Mouse (Mus musculus) adrenal gland, postnatal 25 days (tissue): ENCODE data around the gene Ubl5. TPM values are rescaled to one million over a fixed set of nuclear protein-coding genes. Genes with fewer than 3 reads are reported as not detected.
"Not testable (repeated sequence)": the region's sequence is repeated elsewhere in the genome, so short reads cannot be mapped to it uniquely, and the experiment has no call there.

ENCODE experiments used
- DNase-seq: peaks from one replicate; pipeline ENCODE4 v3.0.0; 2021; ENCODE audit warnings: mixed read lengths
- long read RNA-seq: library from polyadenylated mRNA; stranded (forward); transcript quantifications from one replicate; pipeline ENCODE4 v2.0.0, GENCODE M21; 2021
- total RNA-seq: library from RNA; stranded (reverse); gene quantifications from 2 replicates; pipeline ENCODE4 v1.2.3, GENCODE M21; 2021

Ubl5 gene
- 331 and 363 TPM in 2 replicates for total RNA-seq
- long read RNA-seq, transcript Ubl5-201 (5 exons, 2,114 nt) = major isoform, 92 of 105 reads
- long read RNA-seq, partial matches to known transcripts = 8 of 105 reads
- long read RNA-seq, other reads (novel, unspliced or antisense) = 4 of 105 reads

DNA sequence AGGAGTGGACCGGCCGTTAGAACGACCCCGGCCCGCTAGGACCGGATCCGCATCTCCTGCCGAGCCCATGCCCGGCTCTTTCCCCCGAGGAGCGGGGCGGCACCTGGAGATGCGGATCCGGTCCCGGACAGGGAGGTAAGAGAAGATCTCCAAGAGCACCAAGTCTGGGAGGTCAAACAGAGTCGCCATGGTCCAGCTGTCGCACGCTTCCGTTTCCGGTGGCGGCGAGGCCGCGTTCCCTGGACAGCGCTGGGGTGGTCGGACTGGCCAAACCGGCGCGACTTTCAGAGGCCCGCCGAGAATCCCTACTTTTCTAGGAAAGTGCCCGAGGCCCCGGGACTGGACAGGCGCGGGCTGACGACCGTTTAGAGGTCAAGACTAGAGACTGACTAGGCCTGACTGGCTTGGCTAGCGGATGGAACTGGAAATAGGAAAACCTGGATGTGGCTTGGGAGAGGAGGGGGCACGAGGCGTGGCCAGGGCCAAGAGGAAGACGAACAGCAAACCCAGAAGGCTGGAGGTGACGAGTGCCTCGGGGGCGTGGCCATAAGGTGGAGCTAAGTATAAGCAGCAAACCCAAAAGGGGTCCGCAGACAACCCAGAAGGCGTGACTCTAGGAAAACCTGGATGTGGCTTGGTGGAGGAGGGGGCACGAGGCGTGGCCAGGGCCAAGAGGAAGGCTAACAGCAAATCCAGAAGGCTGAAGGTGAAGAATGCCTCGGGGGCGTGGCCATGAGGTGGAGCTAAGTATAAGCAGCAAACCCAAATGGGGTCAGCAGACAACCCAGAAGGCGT, at the start of gene Ubl5:
Gene Ubl5 (plus strand): TSS at position 778 of the 795 bp plus-strand sequence.
- DNase-seq = peak; percentile 80

DNA sequence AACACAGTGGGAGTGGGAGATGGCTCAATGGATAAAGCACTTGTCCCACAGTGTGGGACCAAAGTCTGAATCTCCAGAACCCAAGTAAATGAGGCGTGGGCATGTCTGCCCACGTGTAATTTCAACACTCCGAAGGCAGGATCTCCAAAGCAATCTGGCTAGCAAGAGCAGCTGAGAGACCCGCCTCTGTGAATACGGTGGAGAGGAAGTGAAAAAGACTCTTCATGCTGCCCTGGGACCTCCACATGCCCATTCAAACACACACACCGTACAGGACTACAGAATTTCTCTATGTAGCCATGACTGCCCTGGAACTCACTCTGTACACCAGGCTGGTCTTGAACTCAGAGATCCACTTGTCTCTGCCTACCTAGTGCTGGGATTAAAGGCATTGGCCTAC, 41.4 kb upstream of the Ubl5 start:
- no peak for DNase-seq

DNA sequence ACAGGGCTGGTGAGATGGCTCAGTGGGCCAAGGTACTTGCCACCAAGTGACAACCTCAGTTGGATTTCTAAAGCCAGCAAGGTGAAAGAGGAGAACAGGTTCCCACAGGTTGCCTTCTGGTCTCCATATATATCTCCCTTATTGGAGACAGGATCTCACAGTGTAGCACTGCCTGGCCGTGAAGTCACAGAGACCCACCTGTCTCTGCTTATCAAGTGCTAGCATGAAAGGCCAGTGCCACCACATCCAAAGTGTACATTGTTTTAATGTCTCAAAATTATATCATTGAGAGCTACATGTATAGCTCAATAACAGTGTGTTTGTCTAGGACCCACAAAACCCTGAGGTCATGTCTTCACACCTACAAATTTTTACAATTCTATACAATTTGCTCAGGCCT, 36.4 kb upstream of the Ubl5 start:
- no peak for DNase-seq

DNA sequence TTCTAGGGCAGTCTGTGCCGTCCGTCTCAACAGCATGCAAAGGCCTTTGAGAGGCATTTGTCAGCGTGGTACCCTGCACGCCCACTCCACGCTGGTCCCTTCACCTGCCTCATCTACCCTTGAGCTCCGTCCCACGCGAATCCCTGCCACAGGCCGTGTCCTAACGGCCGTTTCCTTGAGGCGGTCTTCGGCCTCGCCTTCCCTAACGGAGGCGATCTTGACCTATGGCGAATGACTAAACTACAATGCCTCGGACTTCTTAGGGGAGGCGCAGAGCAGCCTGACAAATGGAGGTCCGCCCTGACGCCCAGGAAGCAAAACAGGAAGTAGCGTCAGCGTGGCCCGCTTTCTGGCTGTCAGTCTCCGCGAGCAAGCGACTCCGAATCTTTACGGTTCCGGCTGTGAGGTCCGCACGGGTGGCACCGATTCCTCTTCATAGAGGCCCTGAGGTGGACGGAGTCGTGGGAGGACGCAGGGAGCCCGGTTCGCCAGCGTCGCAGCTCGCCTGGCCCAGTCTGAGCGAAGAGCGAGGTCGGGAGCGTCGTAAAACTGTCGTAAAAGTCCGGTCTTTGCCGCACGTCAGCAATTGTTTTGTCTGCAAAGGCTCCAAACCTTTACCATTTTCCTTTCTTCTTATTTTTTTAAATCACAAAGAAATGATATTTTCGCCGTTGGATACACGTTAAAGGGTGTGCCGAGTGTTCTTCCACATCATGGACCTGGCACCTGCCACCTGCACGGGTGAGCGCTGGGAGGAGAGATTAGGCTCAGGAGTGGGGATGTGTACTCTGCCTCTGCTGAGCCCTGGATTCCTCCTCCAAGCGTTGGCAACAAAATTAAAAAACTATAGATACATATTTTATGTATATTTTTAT, 35.3 kb upstream of the Ubl5 start:
- peak; percentile 72 for DNase-seq

DNA sequence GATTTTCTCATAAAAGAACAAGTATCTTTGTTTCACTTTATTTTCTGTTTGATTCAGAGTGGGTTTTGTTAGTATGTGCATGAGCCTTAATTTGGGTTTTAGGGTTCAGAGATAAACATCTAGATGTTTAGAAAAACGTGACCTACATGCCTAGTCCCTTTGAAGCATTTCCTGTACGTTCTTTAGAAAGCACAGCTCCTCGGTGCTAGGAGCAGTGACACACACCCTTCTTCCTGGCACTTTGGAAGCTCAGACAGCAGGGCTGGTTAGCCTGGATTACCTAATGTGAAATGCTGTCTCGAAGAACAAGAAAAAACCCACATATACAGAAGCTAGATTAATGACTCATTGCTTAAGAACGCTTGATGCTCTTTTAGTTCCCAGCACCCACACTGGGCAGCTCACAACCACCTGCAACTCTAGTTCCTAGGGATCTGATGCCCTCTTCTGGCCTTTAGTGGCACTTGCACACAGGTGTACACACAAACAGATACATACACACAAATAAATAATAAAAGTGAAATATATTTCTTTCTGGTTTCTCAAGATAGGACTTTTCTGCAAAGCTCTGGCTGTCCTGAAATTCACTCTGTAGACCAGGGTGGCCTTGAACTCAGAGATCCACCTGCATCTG, 32.7 kb upstream of the Ubl5 start:
- no peak for DNase-seq

DNA sequence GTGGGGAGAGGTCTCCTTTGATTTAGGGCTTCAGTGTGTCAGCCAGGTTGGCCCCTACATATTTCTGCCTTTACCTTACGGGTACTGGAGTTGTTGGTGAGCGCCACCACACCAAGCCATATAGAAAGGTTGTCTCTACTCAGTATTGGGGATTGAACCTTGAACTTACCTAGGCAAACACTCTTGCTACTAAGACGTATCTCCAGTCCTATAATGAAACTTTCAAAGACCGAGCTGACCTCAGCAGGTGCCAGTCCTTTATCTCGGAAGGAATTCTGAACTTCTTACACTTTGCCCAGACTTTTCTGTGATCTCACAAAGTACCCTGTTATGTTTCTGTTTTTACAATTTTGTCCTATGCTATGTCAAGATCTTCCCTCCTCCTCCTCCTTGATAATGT, 30.7 kb upstream of the Ubl5 start:
- no peak for DNase-seq

DNA sequence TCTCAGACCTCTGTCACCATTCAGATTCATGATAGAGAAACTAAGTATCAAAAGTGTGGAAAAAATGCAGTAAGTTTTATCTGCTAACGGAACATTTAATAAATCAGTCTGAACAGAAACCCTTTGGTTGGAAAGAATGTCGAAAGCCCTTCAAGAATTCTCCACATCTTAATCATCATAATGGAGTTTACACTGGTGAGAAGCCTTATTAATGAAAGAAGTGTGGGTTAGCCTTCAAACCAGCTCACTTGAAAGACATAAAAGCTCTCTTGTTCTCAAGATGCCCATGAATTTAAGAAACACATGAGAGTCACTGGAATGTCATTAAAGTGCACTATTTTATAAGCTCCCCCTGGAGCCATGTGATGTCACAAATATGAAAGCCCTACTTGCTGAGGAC, 26.0 kb upstream of the Ubl5 start:
- no peak for DNase-seq

DNA sequence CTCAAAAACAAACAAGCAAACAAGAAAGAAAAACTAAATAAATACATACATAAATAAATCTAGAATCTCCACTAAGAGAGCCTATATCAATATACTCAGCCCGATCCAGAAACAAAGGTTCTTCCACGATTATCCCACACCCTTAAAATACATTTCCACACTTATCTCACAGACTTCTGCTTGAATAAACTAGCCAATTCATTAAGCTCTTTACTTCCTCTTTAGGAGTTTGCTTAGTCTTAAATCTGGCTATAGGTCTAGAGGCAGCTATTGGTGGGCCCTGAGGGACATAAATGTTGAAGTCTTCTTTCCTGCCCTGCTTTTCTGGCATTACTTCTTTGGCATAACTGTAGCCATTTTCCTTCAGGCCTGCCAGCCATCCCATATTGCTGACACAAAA, 11.3 kb upstream of the Ubl5 start:
- DNase-seq = no peak

DNA sequence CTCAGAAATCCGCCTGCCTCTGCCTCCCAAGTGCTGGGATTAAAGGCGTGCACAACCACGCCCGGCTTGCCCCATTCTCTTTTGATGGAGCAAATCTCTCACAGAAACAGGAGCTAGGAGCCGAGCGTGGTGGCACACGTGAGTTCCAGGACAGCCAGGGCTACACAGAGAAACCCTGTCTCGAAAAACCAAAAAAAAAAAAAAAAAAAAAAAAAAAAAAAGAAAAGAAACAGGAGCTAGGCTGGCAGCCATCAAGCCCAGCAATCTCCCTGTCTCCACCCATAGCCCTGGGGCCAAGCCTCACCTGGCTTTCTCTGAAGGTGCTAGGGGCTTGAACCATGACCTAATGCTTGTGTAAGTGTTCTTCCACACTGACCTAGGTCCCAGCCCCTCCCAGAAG, 7.0 kb upstream of the Ubl5 start:
- DNase-seq = not testable (repeated sequence)

DNA sequence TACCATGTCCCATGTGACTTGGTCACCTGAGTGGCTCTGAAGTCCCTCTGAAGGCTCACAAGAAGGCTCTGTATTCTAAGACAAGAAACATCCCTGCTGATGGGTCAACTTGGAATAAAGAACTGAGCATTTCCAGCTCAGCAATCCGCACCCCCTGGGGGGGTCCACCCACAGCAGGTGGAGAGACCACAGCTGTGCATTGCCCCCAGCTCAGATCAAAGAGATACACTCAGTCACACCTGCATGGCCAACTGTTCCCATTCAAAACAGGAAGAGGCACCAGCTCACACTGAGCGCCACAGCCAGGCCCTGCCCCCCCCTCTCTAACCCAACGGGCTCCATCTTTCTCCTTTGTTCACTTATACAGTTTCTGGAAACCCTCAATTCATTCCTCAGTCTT, 6.4 kb upstream of the Ubl5 start:
- no peak for DNase-seq

DNA sequence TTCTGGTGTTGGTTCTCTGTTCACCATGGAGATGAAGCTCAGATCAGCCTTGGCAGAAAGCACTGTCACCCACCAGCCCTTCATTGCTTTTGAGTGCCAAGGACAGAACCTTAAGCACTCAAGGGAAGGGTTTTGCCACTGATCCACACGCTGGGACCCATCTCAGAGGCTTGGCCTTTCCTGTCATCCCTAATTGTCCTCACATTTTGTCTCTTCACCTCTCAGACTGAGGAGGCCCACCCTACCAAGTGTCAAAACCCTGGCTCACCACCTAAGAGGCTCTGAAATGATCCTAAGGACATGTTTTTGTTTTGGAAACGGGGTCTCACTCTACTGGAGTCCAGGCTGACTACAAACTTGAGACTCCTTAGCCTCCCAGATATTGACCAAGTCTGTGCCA, 5.9 kb upstream of the Ubl5 start:
- DNase-seq = no peak

DNA sequence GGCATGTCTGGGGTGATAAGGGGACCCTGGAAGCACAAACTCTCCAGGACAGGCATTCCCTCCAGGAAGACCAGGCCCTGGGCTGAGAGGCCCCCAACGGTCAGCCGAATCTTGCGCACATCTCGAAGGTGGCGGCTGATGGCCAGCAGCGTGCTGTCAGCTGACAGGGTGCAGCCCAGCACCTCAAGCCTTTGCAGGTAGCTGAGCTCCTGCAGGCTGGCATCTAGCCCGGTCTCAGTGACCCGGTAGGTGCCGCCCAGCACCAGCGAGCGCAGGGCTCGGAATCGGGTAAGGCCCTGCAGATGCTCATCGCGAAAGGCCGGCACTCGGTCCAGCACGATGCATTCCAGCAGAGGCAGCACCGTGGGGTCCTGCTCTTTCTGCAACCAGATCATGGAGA, 4.1 kb upstream of the Ubl5 start:
- DNase-seq = no peak

DNA sequence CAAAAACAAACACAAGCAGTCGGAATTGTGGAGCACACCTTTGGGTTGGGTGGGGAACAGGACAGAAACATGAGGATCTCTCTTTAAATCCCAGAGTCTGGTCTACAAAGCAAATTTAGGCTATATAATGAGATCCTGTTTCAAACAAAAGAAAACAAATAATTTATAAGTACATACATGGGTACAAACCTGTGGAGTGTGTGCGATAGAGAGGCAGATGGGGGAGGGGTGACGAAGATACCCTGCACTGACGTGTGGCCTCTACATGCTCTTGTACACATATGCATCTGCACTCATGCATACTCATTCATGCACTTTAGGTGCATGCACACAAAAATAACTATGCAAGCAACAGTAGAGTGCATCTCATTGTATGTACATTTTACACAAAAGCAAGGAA, 3.2 kb upstream of the Ubl5 start:
- DNase-seq = no peak

DNA sequence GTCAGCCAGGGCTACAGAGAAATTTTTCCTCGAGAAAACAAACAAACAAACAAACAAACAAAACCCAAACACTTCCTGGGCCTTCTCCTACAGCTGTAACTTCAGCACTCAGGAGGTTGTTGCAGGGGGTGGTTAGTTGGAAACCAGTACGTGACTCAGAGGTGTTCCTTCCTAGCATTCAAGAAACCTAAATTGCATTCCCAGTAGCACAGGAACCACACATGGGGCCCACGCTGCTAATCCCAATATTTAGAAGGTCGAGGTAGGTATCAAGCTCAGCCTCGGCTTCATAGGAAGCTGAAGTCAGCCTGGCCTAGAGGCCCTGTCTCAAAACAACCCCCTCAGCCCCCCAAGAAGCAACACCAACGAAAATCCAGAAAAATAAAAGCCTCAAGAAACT, 1.2 kb upstream of the Ubl5 start:
- no peak for DNase-seq

DNA sequence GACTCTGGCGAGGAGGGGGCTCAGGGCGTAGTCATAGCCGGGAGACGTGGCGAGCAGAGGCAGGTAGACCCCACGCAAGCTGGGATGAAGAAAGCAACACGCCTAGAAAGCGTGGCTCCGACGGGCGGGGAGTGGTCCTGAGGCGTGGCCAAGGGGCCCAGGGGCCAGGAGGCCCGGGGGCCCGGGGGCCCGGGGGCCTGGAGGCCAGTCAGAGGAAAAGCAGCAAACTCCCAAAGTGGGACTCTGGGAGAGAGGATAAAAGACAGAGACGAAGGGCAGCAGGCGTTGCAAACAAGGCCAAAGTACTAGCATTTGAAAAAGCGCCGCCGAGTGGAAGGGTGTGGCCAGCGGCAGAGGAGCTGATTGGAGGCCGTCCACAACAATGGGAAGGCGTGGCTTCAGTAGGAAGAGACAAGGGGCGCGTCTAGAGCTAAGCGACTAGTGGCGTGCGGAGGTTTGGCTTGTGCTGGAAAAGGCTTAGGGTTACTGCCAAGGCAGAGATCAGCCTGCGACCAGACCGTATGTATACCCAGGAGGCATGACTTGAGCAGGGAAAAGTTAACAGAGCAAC, 303 bp downstream of the Ubl5 start:
- DNase-seq = peak; percentile 81

DNA sequence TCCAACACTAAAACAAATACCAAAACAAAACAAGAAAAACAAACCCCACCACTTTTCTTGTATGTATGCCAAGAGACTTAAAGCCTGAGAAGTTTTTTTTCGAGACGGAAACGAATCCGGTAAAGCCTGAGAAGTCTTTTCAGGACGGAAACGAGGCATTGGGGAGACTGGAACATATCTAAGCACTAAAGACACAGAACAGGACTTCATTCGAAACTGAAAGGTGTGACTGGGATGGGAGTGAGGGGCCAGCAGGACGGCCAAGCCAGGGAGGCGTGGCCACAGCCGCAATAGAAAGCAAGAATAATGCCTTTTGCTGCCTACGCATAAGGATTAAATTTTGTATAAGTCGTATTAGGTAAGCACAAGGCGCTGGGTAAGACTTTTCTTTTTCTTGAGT, 1.1 kb downstream of the Ubl5 start:
- DNase-seq = no peak

DNA sequence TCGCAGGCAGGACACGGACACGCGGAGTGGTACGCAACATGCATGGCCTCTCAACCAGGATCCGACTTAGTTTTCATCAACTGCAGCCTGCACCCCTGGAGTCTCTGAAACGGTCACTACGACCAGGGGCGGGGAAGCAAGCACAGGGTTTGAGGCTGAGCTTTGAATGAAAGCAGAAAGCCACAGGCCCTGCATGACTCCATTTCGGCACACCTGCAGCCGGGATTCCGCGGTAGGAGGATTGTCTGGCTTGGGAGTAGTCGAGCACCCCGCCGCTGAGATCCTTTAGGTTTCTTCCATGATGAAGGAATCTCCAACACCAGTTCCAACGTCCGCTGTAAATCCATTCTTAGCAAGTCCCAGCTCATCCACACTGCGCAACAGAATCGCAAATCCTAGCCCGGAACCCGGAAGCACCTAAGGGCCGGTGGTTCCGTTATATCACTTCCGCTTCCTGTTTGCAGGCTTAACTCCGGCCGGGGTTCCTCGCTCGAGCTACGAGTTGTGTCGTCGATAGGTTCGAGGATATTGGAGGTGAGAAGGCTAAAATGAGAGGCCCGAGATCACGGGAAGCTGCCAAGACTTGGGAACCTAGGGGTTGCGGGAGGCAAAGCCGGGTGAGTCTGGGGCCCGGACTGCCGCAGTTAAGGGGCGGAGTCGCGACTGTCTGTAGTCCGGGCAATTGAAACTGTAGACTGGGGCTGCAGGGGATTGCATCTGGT, 1.8 kb downstream of the Ubl5 start, which contains the start of gene Fbxl12:
Gene Fbxl12 (minus strand): TSS at position 408 of the 722 bp plus-strand sequence.
- DNase-seq = peak; percentile 69

DNA sequence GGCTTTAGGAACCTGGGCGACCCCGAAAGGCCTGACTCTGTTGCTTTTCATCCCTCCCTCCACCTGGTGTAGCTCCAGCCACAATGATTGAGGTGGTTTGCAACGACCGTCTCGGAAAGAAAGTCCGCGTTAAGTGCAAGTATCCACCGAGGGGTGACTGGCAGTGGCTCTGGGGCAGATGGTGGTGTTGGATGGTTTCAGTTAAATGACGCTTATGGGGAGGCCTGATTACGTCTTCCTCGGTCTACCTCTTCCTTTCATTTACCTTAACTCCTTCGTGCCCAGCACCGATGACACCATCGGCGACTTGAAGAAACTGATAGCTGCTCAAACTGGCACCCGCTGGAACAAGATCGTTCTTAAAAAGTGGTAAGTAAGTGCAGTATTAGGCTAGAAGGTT, 2.4 kb downstream of the Ubl5 start:
- DNase-seq = no peak

DNA sequence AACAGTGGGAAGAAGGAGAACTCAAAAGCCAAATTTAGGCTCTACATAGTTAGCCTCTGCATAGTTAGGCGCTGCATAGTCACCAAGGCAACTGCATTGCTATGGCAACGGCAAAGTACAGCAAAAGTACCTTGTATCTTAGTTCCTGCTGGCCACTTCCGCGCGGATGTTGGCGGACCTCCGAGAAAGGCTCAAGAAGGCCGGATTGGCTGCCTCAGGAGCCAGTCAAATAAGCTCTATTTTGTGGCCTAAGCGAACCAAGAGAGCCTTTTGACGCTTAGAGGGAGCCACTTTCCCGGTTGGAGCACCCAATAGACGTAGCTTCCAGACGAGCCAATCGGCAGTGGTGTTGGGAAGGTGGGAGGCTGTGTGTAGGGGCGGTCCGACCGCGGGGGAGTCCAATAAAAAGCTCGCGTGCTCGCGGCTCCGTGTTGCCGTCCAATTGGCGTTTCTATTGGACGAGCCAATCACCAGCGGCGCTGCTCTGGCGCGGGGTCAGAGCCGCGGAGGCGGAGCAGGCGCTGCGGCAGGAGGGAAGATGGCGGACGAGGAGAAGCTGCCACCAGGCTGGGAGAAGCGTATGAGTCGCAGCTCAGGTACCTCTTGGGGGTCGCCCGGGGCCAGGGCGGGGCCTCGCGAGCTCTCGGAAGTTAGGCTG, 9.1 kb downstream of the Ubl5 start, which contains the start of gene Pin1:
Gene Pin1 (plus strand): TSS at position 494 of the 658 bp plus-strand sequence.
- peak; percentile 97 for DNase-seq

DNA sequence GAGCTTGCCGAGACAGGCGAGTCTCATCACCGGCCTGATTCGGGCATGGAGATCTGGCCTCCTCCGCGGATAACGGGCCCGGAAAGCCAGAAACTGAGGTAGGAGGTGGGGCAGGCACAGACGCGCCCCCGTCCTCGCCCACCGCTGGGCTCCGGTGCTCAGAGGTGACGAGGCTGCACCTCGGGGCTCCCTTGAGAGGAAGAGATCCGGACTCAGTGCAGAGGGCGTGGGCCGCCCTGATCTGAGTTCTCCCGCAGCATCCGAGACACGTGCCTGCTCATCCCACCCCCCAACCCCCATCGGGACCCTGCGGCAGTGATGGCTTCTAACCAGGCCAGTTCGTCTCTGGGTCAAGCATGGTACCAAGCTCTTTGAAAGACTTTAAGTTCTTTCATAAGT, 9.6 kb downstream of the Ubl5 start:
- no peak for DNase-seq

DNA sequence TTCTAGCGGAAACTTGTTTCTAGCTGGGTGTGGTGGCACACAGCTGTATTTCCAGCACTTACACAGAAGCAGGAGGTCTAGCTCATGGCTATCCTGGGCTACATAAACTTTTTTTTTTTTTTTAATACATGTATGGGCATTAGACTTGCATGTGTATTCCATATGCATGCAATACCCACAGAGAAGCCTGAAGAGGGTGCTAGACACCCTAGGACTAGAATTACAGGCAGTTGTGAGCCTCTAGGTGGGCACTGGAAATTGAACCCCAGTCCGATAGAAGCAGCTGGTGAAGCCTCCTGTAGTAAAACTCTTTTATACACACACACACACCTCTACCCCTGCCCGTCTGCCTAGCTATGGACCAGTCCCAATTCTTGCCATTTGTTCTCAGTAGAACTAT, 11.2 kb downstream of the Ubl5 start:
- no peak for DNase-seq
